Mouse (Mus musculus) lung, embryonic 16.5 days (tissue): ENCODE results near the gene Akr1c14. TPM values are rescaled to one million over a fixed set of nuclear protein-coding genes. Genes with fewer than 3 reads are reported as not detected.
A peak's percentile ranks its signal among the peaks of the same experiment; 100 is the strongest.
"Not testable (repeated sequence)": the region's sequence is repeated elsewhere in the genome, so short reads cannot be mapped to it uniquely, and the experiment has no call there.

ENCODE experiments used
- ATAC-seq: fragments of 200-750 bp; cut with Nextera tagmentation; 2 replicates; pipeline ENCODE4 v1.8.0; 2017; ENCODE audit warnings: low read depth, mild to moderate bottlenecking, moderate library complexity
- H3K27ac ChIP-seq: fragments of 300-500 bp; sonication (generic); 2 replicates; pipeline ENCODE4 v1.5.1; 2014; ENCODE audit warnings: mild to moderate bottlenecking, control low read depth, low read length
- H3K27me3 ChIP-seq: fragments of 300-500 bp; sonication (generic); 2 replicates; pipeline ENCODE4 v1.6.1; 2014; ENCODE audit warnings: low read depth, low read length, mixed read lengths; ENCODE audit not compliant: control insufficient read depth, insufficient read depth
- H3K36me3 ChIP-seq: fragments of 300-500 bp; sonication (generic); 2 replicates; pipeline ENCODE4 v1.6.1; 2014; ENCODE audit warnings: low read length; ENCODE audit not compliant: control insufficient read depth, insufficient read depth
- H3K4me1 ChIP-seq: fragments of 300-500 bp; sonication (generic); replicated peaks from 2 replicates; pipeline ENCODE4 v1.6.1; 2014; ENCODE audit warnings: low read length, mixed read lengths; ENCODE audit not compliant: control insufficient read depth, insufficient read depth
- H3K4me2 ChIP-seq: fragments of 300-500 bp; sonication (generic); 2 replicates; pipeline ENCODE4 v1.6.1; 2014; ENCODE audit warnings: low read depth, low read length, control low read depth
- H3K4me3 ChIP-seq: fragments of 300-500 bp; sonication (generic); 2 replicates; pipeline ENCODE4 v1.5.1; 2014; ENCODE audit warnings: mild to moderate bottlenecking, low read length, control low read depth
- H3K9ac ChIP-seq: fragments of 300-500 bp; sonication (generic); 2 replicates; pipeline ENCODE4 v1.6.1; 2014; ENCODE audit warnings: low read length, control low read depth
- H3K9me3 ChIP-seq: fragments of 300-500 bp; sonication (generic); 2 replicates; pipeline ENCODE4 v1.6.1; 2016; ENCODE audit warnings: low read length; ENCODE audit not compliant: control insufficient read depth
- WGBS: fragments of 180-500 bp; shearing (Covaris S2); extraction: QIAGEN DNeasy Blood & Tissue Kit; methylation state at CpG from one replicate; pipeline ENCODE4 v1.1.7; 2014; 5-methylcytosine and 5-hydroxymethylcytosine counted together
- polyA plus RNA-seq: library from polyadenylated mRNA; unstranded; fragments of >200 nt; fragmentation: Nextera tagmentation; extraction: Ambion mirVana; gene quantifications from 2 replicates; pipeline ENCODE4 v1.2.1, GENCODE M21; 2015

Gene Akr1c14
- polyA plus RNA-seq, 1 experiment from 2014 or later, result 4.9 TPM

- Histone ChIP-seq H3K27ac (no peak overlapping the region), H3K4me1 (no peaks in the 10 kb centered on the region), H3K9me3 (no peaks in the 10 kb centered on the region), H3K4me3 (no peak overlapping the region), H3K27me3 (no peaks in the 10 kb centered on the region), H3K36me3 (no peaks in the 10 kb centered on the region), H3K4me2 (no peak overlapping the region), H3K9ac (no peak overlapping the region)
- ATAC-seq, result no peak
Measured at GRCm38 (mm10) chr13:4049655-4050054, 844 bp downstream of the Akr1c14 start.

GRCm38 (mm10) chr13:4055450-4055849 lies 6.6 kb downstream of the Akr1c14 start:
- H3K27ac ChIP-seq, result 0 out of 2 replicates have a peak overlapping the region, but pooled peaks have one; percentile 12
- H3K4me2 ChIP-seq, result no peak overlapping the region
- WGBS, result 39% methylated on average over 3 of the region's 3 CpGs
- ATAC-seq, result peak; percentile 77
- no peaks in the 10 kb centered on the region for H3K9me3 ChIP-seq
- H3K36me3 ChIP-seq, result no peaks in the 10 kb centered on the region
- H3K27me3 ChIP-seq, result no peaks in the 10 kb centered on the region
- peaks cover 4% of the 10 kb centered on the region; the same call in 1 of the 2 replicates for H3K4me1 ChIP-seq
- H3K9ac ChIP-seq, result no peak overlapping the region
- H3K4me3 ChIP-seq, result no peak overlapping the region

DNA sequence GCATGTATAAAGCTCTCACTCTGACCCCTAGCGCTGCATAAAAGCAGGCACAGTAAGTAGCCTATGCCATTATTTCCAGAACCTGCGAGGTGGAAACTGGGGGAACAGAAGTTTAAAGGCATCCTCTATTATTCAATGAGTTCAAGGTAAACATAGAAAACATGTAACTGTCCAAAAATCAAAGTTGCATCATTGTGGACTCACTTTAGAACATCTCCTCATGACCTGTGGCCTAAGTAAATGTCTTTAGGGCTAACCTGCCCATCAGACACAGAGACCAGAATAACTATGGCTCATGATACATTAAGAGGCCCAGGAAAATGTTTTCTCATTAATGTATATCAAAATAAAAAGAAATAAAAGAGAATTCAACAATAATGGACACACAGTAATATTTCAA lies 7.4 kb downstream of the Akr1c14 start:
- no peaks in the 10 kb centered on the region for H3K36me3 ChIP-seq
- no peak overlapping the region for H3K4me2 ChIP-seq
- H3K9me3 ChIP-seq, result no peaks in the 10 kb centered on the region
- H3K9ac ChIP-seq, result no peak overlapping the region
- H3K27me3 ChIP-seq, result no peaks in the 10 kb centered on the region
- H3K27ac ChIP-seq, result no peak overlapping the region
- WGBS, result 85% methylated on average over 2 of the region's 2 CpGs
- ATAC-seq, result no peak
- peaks cover 4% of the 10 kb centered on the region; the same call in 1 of the 2 replicates for H3K4me1 ChIP-seq
- H3K4me3 ChIP-seq, result no peak overlapping the region

DNA sequence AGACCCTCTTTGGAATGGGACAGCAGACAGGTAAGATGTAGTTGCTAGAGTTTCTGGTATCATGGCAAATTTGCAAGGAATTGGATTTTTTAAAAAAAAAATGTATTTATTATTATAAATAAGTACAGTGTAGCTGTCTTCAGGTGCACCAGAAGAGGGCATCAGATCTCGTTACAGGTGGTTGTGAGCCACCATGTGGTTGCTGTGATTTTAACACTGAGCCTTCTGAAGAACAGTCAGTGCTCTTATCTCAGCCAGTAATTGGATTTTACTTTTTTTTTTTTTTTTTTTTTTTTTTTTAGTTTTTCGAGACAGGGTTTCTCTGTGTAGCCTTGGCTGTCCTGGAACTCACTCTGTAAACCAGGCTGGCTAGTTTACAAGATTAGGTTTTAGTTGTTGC lies 9.4 kb downstream of the Akr1c14 start:
- H3K27me3 ChIP-seq, H3K27ac ChIP-seq, H3K4me1 ChIP-seq, H3K9me3 ChIP-seq, H3K4me3 ChIP-seq, H3K4me2 ChIP-seq, ATAC-seq, H3K9ac ChIP-seq, H3K36me3 ChIP-seq: not testable (repeated sequence)
- 73% methylated on average over 2 of the region's 2 CpGs for WGBS

GRCm38 (mm10) chr13:4059363-4059762 lies 10.6 kb downstream of the Akr1c14 start:
- ATAC-seq, result no peak
- Histone ChIP-seq H3K9me3 (no peaks in the 10 kb centered on the region), H3K27ac (peak overlapping the region; percentile 50; the same call in 1 of the 2 replicates), H3K27me3 (no peaks in the 10 kb centered on the region), H3K4me3 (peak overlapping the region; percentile 21; the same call in 1 of the 2 replicates), H3K9ac (no peak overlapping the region), H3K4me1 (peaks cover 4% of the 10 kb centered on the region; the same call in 1 of the 2 replicates), H3K4me2 (peak overlapping the region; percentile 29), H3K36me3 (no peaks in the 10 kb centered on the region)
- WGBS, result 30% methylated on average over 5 of the region's 5 CpGs

DNA sequence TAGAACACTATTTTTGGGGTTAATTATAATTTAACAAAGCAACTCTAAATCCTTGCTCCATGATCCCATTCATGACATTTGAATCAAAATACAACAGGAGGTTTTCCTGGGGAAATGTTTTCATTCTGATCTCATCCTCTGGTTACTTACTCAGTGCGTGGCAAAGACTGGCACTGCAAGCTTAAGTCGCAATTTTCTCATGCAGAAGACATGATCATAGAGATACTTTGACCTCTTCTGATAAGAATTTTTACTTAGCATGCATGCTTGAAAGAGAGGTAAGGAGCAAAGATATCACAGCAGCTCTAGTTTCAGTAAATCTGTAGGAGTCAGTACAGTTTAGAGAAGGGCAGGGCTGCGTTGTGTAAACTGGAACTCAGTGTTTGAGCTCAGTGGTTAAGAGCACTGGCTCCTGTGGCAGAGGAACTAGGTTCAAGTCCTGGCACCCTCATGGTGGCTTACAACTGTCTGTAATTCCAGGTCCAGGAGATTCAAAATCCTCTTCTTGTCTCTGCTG lies 11.5 kb downstream of the Akr1c14 start:
- Histone ChIP-seq H3K9me3 (no peaks in the 10 kb centered on the region), H3K9ac (no peak overlapping the region), H3K27ac (no peak overlapping the region), H3K36me3 (no peaks in the 10 kb centered on the region), H3K4me2 (no peak overlapping the region), H3K27me3 (no peaks in the 10 kb centered on the region), H3K4me1 (peaks cover 4% of the 10 kb centered on the region; the same call in 1 of the 2 replicates), H3K4me3 (no peak overlapping the region)
- 54% methylated on average over 3 of the region's 3 CpGs for WGBS
- no peak for ATAC-seq

- Histone ChIP-seq H3K4me3 (no peak overlapping the region), H3K36me3 (no peaks in the 10 kb centered on the region), H3K9me3 (no peaks in the 10 kb centered on the region), H3K27me3 (no peaks in the 10 kb centered on the region), H3K27ac (no peak overlapping the region), H3K9ac (no peak overlapping the region), H3K4me1 (no peaks in the 10 kb centered on the region), H3K4me2 (no peak overlapping the region)
- WGBS, result 78% methylated on average over 9 of the region's 9 CpGs
- ATAC-seq, result no peak
Measured at GRCm38 (mm10) chr13:4076517-4077435, 28.0 kb downstream of the Akr1c14 start.

DNA sequence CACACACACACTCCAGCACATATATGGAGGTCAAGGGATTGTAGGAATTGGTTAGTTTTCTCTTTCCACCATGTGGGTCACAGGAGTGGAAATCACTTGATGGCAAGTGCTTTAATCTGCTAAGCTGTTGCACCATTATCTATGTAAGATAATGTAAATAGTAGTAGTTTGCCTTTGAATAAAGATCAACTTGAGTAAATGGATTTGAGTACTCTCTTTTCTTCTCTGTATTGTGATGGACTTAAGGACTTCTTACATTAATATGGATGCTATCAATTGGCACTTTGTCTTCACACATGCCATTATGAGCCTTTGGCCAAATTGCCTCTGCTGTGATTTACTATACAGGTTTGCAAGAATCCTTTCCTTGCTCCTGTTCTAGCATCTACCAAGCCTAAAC lies 31.1 kb downstream of the Akr1c14 start:
- Histone ChIP-seq H3K36me3 (no peaks in the 10 kb centered on the region), H3K4me3 (no peak overlapping the region)

DNA sequence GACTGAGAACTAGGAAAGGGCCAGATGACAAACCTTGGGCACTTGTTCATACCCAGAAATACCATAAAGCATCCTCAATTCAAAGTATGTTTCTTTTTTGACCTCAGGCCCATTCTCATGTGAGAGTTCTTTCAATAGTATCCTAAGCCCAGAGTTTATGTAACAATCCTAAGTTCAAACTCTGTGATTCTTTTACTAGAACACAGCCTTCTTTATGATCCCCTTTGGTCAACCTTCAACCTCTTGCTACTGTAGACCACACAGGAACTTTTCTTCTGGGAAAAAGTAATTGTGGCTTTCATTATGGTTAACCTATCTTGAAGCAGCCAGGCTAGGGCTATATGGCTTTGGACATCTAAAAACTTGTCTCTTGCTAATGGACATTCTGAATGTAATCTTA lies 52.9 kb downstream of the Akr1c14 start:
- no peak for ATAC-seq
- Histone ChIP-seq H3K4me2 (no peak overlapping the region), H3K4me3 (no peak overlapping the region), H3K9me3 (no peaks in the 10 kb centered on the region), H3K27ac (no peak overlapping the region), H3K27me3 (no peaks in the 10 kb centered on the region), H3K4me1 (no peaks in the 10 kb centered on the region), H3K9ac (no peak overlapping the region), H3K36me3 (no peaks in the 10 kb centered on the region)

More for the DNA sequence above, 31.1 kb downstream of the Akr1c14 start:
- no peak overlapping the region for H3K9ac ChIP-seq
- H3K27ac ChIP-seq, result no peak overlapping the region
- no peaks in the 10 kb centered on the region for H3K4me1 ChIP-seq
- ATAC-seq, result no peak
- H3K27me3 ChIP-seq, result no peaks in the 10 kb centered on the region
- no peaks in the 10 kb centered on the region for H3K9me3 ChIP-seq
- no peak overlapping the region for H3K4me2 ChIP-seq
